Mouse (Mus musculus) embryonic facial prominence, embryonic 15.5 days (tissue): ENCODE data around the gene Serpina3b. TPM values are rescaled to one million over a fixed set of nuclear protein-coding genes. Genes with fewer than 3 reads are reported as not detected.

Experiments used
- ATAC-seq: fragments of 200-750 bp; cut with Nextera tagmentation; 2 replicates; pipeline ENCODE4 v1.8.0; 2017; ENCODE audit warnings: low read depth, moderate TSS enrichment; ENCODE audit not compliant: insufficient number of reproducible peaks, low FRiP score, low TSS enrichment
- H3K27ac ChIP-seq: fragments of 300-500 bp; sonication (generic); replicated peaks from 2 replicates; pipeline ENCODE4 v1.5.1; 2015; ENCODE audit warnings: mild to moderate bottlenecking, inconsistent platforms
- H3K27me3 ChIP-seq: fragments of 300-500 bp; sonication (generic); 2 replicates; pipeline ENCODE4 v1.6.1; 2015; ENCODE audit warnings: inconsistent platforms
- H3K36me3 ChIP-seq: fragments of 300-500 bp; sonication (generic); 2 replicates; pipeline ENCODE4 v1.6.1; 2015; ENCODE audit warnings: mild to moderate bottlenecking, inconsistent platforms
- H3K4me1 ChIP-seq: fragments of 300-500 bp; sonication (generic); 2 replicates; pipeline ENCODE4 v1.6.1; 2015; ENCODE audit warnings: inconsistent platforms
- H3K4me2 ChIP-seq: fragments of 300-500 bp; sonication (generic); replicated peaks from 2 replicates; pipeline ENCODE4 v1.6.1; 2015; ENCODE audit warnings: mild to moderate bottlenecking, inconsistent platforms
- H3K4me3 ChIP-seq: fragments of 300-500 bp; sonication (generic); replicated peaks from 2 replicates; pipeline ENCODE4 v1.5.1; 2015; ENCODE audit warnings: mild to moderate bottlenecking, inconsistent platforms
- H3K9ac ChIP-seq: fragments of 300-500 bp; sonication (generic); 2 replicates; pipeline ENCODE4 v1.6.1; 2015; ENCODE audit warnings: inconsistent platforms
- H3K9me3 ChIP-seq: fragments of 300-500 bp; sonication (generic); replicated peaks from 2 replicates; pipeline ENCODE4 v1.6.1; 2016; ENCODE audit warnings: inconsistent platforms
- WGBS: fragments of 180-500 bp; shearing (Covaris S2); methylation state at CpG from one replicate; pipeline ENCODE4 v1.1.7; 2015; 5-methylcytosine and 5-hydroxymethylcytosine counted together
- polyA plus RNA-seq: library from polyadenylated mRNA; unstranded; fragments of >200 nt; fragmentation: Nextera tagmentation; extraction: Ambion mirVana; gene quantifications from 2 replicates; pipeline ENCODE4 v1.2.1, GENCODE M21; 2015

Gene Serpina3b
- polyA plus RNA-seq, 1 experiment from 2014 or later: not detected

GRCm38 (mm10) chr12:104131041-104131440 lies 3.2 kb downstream of the Serpina3b start:
- ATAC-seq: no peak
- H3K4me2 ChIP-seq: no peak overlapping the region
- no peaks in the 10 kb centered on the region for H3K27me3 ChIP-seq
- no peaks in the 10 kb centered on the region for H3K4me1 ChIP-seq
- H3K9me3 ChIP-seq: no peaks in the 10 kb centered on the region
- no peak overlapping the region for H3K4me3 ChIP-seq
- H3K9ac ChIP-seq: no peak overlapping the region
- H3K36me3 ChIP-seq: no peaks in the 10 kb centered on the region
- H3K27ac ChIP-seq: no peak overlapping the region

GRCm38 (mm10) chr12:104138216-104138615 lies 10.4 kb downstream of the Serpina3b start:
- Histone ChIP-seq H3K4me3 (no peak overlapping the region), H3K9me3 (no peaks in the 10 kb centered on the region), H3K4me2 (no peak overlapping the region), H3K4me1 (no peaks in the 10 kb centered on the region), H3K27ac (no peak overlapping the region), H3K36me3 (no peaks in the 10 kb centered on the region), H3K9ac (no peak overlapping the region), H3K27me3 (no peaks in the 10 kb centered on the region)
- no peak for ATAC-seq
- WGBS: 83% methylated on average over 2 of the region's 2 CpGs

- 89% methylated on average over 4 of the region's 4 CpGs for WGBS
- no peak overlapping the region for H3K4me3 ChIP-seq
- ATAC-seq: no peak
Measured at GRCm38 (mm10) chr12:104140543-104141103, 12.8 kb downstream of the Serpina3b start.

GRCm38 (mm10) chr12:104141506-104141905 lies 13.7 kb downstream of the Serpina3b start:
- H3K36me3 ChIP-seq: no peaks in the 10 kb centered on the region

More at GRCm38 (mm10) chr12:104140543-104141103, 12.8 kb downstream of the Serpina3b start:
- Histone ChIP-seq H3K36me3 (no peaks in the 10 kb centered on the region), H3K9me3 (no peaks in the 10 kb centered on the region), H3K4me1 (no peaks in the 10 kb centered on the region), H3K27ac (no peak overlapping the region), H3K9ac (no peak overlapping the region), H3K27me3 (no peaks in the 10 kb centered on the region), H3K4me2 (no peak overlapping the region)

GRCm38 (mm10) chr12:104142427-104142826 lies 14.6 kb downstream of the Serpina3b start:
- Histone ChIP-seq H3K4me3 (no peak overlapping the region), H3K36me3 (no peaks in the 10 kb centered on the region), H3K4me2 (no peak overlapping the region), H3K27ac (no peak overlapping the region), H3K4me1 (no peaks in the 10 kb centered on the region), H3K27me3 (no peaks in the 10 kb centered on the region), H3K9me3 (no peaks in the 10 kb centered on the region), H3K9ac (no peak overlapping the region)
- WGBS: 45% methylated on average over 1 of the region's 1 CpGs
- ATAC-seq: no peak

More at GRCm38 (mm10) chr12:104141506-104141905, 13.7 kb downstream of the Serpina3b start:
- Histone ChIP-seq H3K27ac (no peak overlapping the region), H3K27me3 (no peaks in the 10 kb centered on the region), H3K4me1 (no peaks in the 10 kb centered on the region), H3K4me3 (no peak overlapping the region), H3K9ac (no peak overlapping the region), H3K9me3 (no peaks in the 10 kb centered on the region), H3K4me2 (no peak overlapping the region)
- no peak for ATAC-seq
- 77% methylated on average over 1 of the region's 1 CpGs for WGBS

- H3K27ac ChIP-seq: no peak overlapping the region
- H3K9ac ChIP-seq: no peak overlapping the region
- H3K9me3 ChIP-seq: no peaks in the 10 kb centered on the region
- no peak overlapping the region for H3K4me2 ChIP-seq
- no peak overlapping the region for H3K4me3 ChIP-seq
- H3K4me1 ChIP-seq: no peaks in the 10 kb centered on the region
- WGBS: 64% methylated on average over 1 of the region's 1 CpGs
- H3K27me3 ChIP-seq: no peaks in the 10 kb centered on the region
- ATAC-seq: no peak
- H3K36me3 ChIP-seq: no peaks in the 10 kb centered on the region
Measured at GRCm38 (mm10) chr12:104143286-104143685, 15.5 kb downstream of the Serpina3b start.

- H3K4me1 ChIP-seq: no peaks in the 10 kb centered on the region
- H3K27me3 ChIP-seq: no peaks in the 10 kb centered on the region
- ATAC-seq: no peak
- H3K4me2 ChIP-seq: no peak overlapping the region
- H3K36me3 ChIP-seq: no peaks in the 10 kb centered on the region
- H3K4me3 ChIP-seq: no peak overlapping the region
- 81% methylated on average over 2 of the region's 2 CpGs for WGBS
- no peak overlapping the region for H3K27ac ChIP-seq
- no peaks in the 10 kb centered on the region for H3K9me3 ChIP-seq
- no peak overlapping the region for H3K9ac ChIP-seq
Measured at GRCm38 (mm10) chr12:104145571-104145970, 17.8 kb downstream of the Serpina3b start.

GRCm38 (mm10) chr12:104151989-104152388 lies 24.2 kb downstream of the Serpina3b start:
- H3K4me1 ChIP-seq: no peaks in the 10 kb centered on the region
- no peak overlapping the region for H3K4me2 ChIP-seq
- H3K27me3 ChIP-seq: no peaks in the 10 kb centered on the region
- no peak overlapping the region for H3K9ac ChIP-seq
- H3K9me3 ChIP-seq: no peaks in the 10 kb centered on the region
- no peak for ATAC-seq
- H3K27ac ChIP-seq: no peak overlapping the region
- no peak overlapping the region for H3K4me3 ChIP-seq
- H3K36me3 ChIP-seq: no peaks in the 10 kb centered on the region
- 68% methylated on average over 2 of the region's 2 CpGs for WGBS

GRCm38 (mm10) chr12:104153041-104153645 lies 25.3 kb downstream of the Serpina3b start:
- Histone ChIP-seq H3K9me3 (no peaks in the 10 kb centered on the region), H3K36me3 (no peaks in the 10 kb centered on the region), H3K4me1 (no peaks in the 10 kb centered on the region), H3K27ac (no peak overlapping the region), H3K27me3 (no peaks in the 10 kb centered on the region), H3K9ac (no peak overlapping the region), H3K4me3 (no peak overlapping the region), H3K4me2 (no peak overlapping the region)
- ATAC-seq: no peak
- 71% methylated on average over 3 of the region's 3 CpGs for WGBS

GRCm38 (mm10) chr12:104153656-104154055 lies 25.9 kb downstream of the Serpina3b start, which contains the start of gene Serpina3c:
Gene Serpina3c (minus strand): TSS chr12:104153870.
- WGBS: 79% methylated on average over 2 of the region's 2 CpGs
- Histone ChIP-seq H3K9ac (no peak within 1 kb of the TSS), H3K27ac (no peak within 1 kb of the TSS), H3K4me3 (no peak within 1 kb of the TSS), H3K9me3 (no peaks in the 10 kb centered on the region), H3K4me2 (no peak within 1 kb of the TSS), H3K27me3 (no peaks in the 10 kb centered on the region), H3K36me3 (no peaks in the 10 kb centered on the region), H3K4me1 (no peaks in the 10 kb centered on the region)
- ATAC-seq: no peak

- ATAC-seq: no peak
- no peak overlapping the region for H3K27ac ChIP-seq
- no peaks in the 10 kb centered on the region for H3K9me3 ChIP-seq
- no peaks in the 10 kb centered on the region for H3K4me1 ChIP-seq
- no peak overlapping the region for H3K4me3 ChIP-seq
- no peak overlapping the region for H3K4me2 ChIP-seq
- H3K9ac ChIP-seq: no peak overlapping the region
- H3K36me3 ChIP-seq: no peaks in the 10 kb centered on the region
- no peaks in the 10 kb centered on the region for H3K27me3 ChIP-seq
- 35% methylated on average over 3 of the region's 3 CpGs for WGBS
Measured at GRCm38 (mm10) chr12:104174747-104175146, 47.0 kb downstream of the Serpina3b start.

GRCm38 (mm10) chr12:104175636-104176035 lies 47.8 kb downstream of the Serpina3b start:
- 76% methylated on average over 3 of the region's 3 CpGs for WGBS
- no peak overlapping the region for H3K9ac ChIP-seq
- no peaks in the 10 kb centered on the region for H3K9me3 ChIP-seq
- H3K27ac ChIP-seq: no peak overlapping the region
- H3K4me2 ChIP-seq: no peak overlapping the region
- no peaks in the 10 kb centered on the region for H3K4me1 ChIP-seq
- H3K36me3 ChIP-seq: no peaks in the 10 kb centered on the region
- H3K4me3 ChIP-seq: no peak overlapping the region
- no peak for ATAC-seq
- no peaks in the 10 kb centered on the region for H3K27me3 ChIP-seq
